Mouse (Mus musculus) heart, adult 2 months (tissue): Measurements from ENCODE around the gene Itgb1.

Experiments used
- CTCF ChIP-seq: fragments of 200-600 bp; IDR thresholded peaks from 2 replicates; pipeline ENCODE4 v1.8.1; 2022; ENCODE audit warnings: antibody characterized with exemption, mild to moderate bottlenecking, moderate library complexity
- POLR2A ChIP-seq: fragments of 200-500 bp; IDR thresholded peaks from 2 replicates; pipeline ENCODE4 v1.6.1; 2011; ENCODE audit warnings: mild to moderate bottlenecking, low read depth, low read length, control low read depth; ENCODE audit not compliant: insufficient read depth

DNA sequence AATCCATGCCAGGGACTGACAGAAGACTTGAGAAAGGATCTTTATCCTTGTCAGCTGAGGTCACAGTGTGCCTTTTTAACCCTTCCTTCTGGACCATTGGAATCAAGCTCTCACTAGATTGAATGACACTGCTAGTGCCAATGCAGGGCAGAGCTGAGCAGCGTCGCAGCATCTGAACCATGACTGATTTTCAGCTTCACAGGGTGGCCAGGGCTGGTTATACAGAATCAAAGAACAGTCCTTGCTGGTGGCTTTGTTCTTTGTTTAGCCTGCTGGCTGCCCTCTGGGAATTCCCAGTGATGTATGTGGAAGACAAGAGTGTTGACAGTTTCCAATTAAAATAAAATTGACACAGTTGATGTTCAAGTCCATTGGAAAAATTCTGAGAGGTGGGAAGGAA, 46.8 kb downstream of the Itgb1 start:
- no peak for TF ChIP-seq POLR2A
- TF ChIP-seq CTCF, result no peak
